Mouse (Mus musculus) T-helper 2 cell (primary cell): ENCODE results near the gene Chrna5.
"Not testable (repeated sequence)": the region's sequence is repeated elsewhere in the genome, so short reads cannot be mapped to it uniquely, and the experiment has no call there.

Source experiments
- in situ Hi-C: fragments of 300-600 bp; cut with MboI, MseI; formaldehyde crosslinking; loops from one replicate; pipeline ENCODE4 v1.15.1; 2025; ENCODE audit warnings: high pct_unique_total_duplicates

Gene Chrna5

GRCm38 (mm10) chr9:54980674-54981073, at the start of gene Chrna5:
Chrna5 (plus strand) TSS chr9:54980880.
- in situ Hi-C loops = no loop called here

DNA sequence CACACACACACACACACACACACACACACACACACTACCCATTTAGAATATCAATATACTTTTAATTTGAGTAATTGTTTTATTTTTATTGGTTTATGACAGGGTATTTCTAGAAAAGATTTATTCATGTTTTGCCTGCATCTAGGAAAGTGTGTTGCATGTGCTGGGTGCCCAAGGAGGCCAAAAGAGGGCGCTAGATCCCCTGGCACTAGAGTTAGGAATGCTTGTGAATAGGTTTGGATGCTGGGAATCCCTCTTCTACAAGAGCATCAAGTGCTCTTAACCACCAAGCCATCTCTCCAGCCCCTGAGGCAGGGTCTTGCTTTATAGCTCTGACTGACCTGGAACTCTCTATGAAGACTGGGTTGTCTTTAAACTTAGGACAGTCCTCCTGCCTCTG, 48.9 kb upstream of the Chrna5 start:
- in situ Hi-C loops = no loop called here

GRCm38 (mm10) chr9:54932379-54932778, 48.3 kb upstream of the Chrna5 start:
- in situ Hi-C loops = no loop called here

GRCm38 (mm10) chr9:54942071-54942470, 38.6 kb upstream of the Chrna5 start:
- in situ Hi-C loops = no loop called here

DNA sequence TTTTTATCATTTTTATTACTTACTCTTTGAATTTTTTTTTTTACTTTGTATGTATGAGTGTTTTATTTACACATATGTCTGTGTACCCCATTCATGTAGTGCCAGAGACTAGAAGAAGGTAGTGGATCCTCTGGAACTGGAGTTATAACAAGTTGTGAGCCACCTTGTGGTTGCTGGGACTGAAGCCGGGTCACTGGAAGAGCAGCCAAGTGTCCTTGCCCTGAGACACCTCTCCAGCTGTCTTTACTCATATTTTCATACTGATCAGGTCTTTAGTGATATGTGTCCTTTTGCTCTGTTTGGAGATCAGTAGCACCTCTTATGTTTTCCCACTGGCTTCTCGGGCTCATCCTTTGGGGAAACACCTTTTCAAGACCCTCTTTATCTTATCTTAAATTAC, 36.2 kb upstream of the Chrna5 start:
- in situ Hi-C loops = no loop called here

DNA sequence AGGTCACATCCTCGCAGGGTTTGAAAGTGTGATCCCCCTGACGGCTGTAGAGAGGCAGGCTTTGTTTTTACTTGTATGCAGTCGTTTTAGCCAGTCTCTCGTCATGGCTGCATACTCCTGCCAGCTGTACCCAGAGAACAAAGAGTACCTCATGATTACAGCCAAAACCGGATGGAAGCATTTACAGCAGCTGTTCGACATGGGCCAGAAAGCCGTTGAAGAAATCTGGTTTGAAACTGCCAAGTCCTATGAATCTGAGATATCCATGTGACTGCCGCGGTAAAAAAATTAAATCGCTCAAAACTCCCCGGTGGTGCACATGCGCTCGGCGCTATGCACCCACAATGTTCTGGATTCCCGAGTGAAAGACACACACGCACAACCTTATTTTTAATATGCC, 34.4 kb upstream of the Chrna5 start:
- in situ Hi-C loops = no loop called here

- in situ Hi-C loops = no loop called here
These were observed 31.2 kb upstream of the Chrna5 start for GRCm38 (mm10) chr9:54949465-54949864.

DNA sequence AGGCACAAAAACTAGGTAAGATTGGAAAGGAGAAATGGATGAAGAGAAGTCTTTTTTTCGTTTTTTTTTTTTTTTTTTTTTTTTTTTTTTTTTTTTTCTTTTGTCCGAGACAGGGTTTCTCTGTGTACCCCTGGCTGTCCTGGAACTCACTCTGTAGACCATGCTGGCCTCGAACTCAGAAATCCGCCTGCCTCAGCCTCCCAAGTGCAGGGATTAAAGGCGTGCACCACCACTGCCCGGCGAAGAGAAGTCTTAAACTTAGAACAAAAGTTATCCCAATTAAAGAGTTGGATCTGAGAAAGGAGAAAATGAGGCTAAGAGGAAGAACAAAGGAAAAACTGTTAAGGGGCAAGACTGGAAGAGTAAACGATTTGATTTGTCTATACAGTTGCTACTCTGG, 30.5 kb upstream of the Chrna5 start:
- in situ Hi-C loops = not testable (repeated sequence)

DNA sequence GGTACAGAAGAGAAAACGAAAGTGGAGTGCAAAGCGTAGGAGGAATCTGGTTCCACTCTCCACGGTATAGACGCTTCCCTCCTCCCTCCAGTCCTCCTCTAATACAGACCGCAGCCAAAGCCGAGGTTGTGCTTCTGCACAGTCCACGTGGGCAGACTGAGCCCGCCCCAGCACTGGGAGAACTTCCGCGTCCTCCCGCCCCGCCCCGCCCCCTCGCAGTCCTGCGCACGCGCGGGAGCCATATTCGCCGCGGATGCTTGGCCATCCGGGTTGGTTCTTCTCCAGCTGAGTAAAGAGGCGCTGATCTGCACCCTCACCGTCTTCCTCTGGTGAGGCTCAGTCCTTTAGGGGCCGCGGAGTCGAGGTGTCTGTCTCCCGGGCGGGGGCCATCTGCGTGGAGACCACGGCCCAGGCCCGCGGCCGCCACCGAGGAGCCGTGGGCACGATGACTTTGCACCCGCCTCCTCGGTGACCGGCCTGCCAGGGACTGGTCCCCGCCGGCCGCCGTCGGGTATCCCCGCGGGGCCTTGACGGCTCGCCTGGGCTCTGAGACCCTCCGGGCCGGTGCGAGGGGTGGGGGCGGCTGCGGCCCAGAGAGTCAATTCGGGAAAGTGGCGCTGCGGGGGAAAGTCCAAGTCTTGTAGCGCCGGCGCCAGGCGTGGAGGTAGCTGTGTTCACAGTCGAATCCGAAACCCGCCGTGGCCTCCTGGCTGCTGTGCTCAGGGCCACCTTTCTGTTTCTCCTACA, 29.9 kb upstream of the Chrna5 start, which contains the start of the genes Psma4 and AY074887:
Gene Psma4 (plus strand): TSS at position 216 of the 747 bp plus-strand sequence.
Gene AY074887 (minus strand): TSS at position 424 of the 747 bp plus-strand sequence.
- in situ Hi-C loops = no loop called here

DNA sequence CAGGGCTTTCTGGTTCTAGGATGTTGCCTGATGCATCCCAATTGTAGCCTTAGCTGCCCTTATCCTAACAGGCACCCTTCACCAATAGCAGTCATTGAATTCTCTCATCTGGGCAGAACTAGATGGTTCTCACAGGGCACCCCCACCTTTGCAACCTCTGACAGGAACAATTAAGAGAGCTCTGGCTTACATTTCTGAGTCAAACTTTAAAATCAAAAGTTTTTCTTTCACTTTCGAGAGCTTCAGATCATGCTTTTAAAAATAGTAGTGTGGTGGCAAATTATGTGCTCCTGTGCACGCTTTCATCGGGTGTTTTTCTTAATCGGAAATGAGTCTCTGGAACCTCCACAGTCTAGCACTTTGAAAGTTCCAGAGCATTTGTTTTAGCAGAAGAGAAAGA, 19.6 kb upstream of the Chrna5 start:
- in situ Hi-C loops = no loop called here

- in situ Hi-C loops = no loop called here
These were observed 17.0 kb upstream of the Chrna5 start for GRCm38 (mm10) chr9:54963669-54964068.

- in situ Hi-C loops = no loop called here
These were observed 10.6 kb upstream of the Chrna5 start for GRCm38 (mm10) chr9:54969972-54970637.

- in situ Hi-C loops = no loop called here
These were observed 861 bp downstream of the Chrna5 start for GRCm38 (mm10) chr9:54981291-54982191.

- in situ Hi-C loops = no loop called here
These were observed 1.7 kb downstream of the Chrna5 start for GRCm38 (mm10) chr9:54982401-54982800.

GRCm38 (mm10) chr9:54990362-54990761, 9.7 kb downstream of the Chrna5 start:
- in situ Hi-C loops = no loop called here

GRCm38 (mm10) chr9:54994381-54994780, 13.7 kb downstream of the Chrna5 start:
- in situ Hi-C loops = no loop called here

DNA sequence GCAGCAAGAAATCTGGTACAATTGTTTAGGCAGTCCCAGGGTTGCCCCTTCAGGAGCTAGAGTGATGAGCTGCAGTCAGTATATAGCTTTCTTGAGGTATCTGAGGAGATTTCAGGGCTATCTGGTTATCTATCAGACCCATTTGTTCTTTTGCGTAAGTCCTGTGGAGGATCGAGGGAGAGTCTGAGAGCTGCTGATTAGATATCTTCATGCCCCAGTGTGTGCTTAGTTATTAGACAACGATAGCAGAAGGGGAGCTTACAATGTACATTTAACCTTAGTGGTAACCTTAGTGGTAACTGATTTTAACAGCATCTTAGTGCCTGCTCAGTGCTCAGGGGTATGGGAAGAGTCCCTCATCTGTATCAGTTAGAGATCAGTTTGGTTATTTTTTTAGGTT, 15.0 kb downstream of the Chrna5 start:
- in situ Hi-C loops = no loop called here

- in situ Hi-C loops = no loop called here
These were observed 22.9 kb downstream of the Chrna5 start for GRCm38 (mm10) chr9:55003609-55004008.

GRCm38 (mm10) chr9:55009692-55010091, 29.0 kb downstream of the Chrna5 start:
- in situ Hi-C loops = no loop called here

DNA sequence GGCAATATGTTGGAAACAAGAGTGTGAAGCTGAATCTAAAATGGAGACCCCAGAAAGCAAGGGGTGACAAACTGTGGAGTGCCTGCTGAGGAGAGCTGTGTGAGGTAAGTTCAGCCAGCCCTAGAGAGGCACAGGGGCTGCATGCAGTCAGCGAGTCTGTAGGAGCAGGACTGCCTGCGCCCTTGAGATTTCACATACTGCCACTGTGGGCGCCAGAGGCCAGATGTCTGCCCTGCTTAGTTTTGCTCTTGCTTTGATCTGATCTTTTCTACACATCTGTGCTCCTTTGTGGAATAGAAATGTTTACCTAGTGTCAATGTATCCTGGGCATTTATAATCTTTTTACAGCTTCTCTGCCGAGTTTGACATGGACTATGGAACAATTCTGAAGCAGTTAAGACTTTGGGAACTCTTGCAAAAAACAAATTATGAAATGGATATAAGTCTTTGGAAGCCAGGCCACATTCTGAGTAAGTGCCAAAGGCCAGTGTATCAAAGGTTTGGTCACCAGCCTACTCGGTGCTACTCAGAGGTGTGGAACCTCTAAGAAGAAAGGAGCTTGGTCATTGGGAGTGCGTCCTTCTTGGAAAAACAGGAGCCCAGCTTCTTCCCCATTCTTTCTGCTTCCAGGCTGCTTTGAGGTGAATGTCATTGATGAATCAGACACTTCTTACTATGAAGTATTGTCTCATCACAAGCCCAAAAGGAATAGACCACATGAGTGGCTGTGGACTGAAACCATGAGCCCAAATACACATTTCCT, 30.1 kb downstream of the Chrna5 start:
- in situ Hi-C loops = no loop called here

DNA sequence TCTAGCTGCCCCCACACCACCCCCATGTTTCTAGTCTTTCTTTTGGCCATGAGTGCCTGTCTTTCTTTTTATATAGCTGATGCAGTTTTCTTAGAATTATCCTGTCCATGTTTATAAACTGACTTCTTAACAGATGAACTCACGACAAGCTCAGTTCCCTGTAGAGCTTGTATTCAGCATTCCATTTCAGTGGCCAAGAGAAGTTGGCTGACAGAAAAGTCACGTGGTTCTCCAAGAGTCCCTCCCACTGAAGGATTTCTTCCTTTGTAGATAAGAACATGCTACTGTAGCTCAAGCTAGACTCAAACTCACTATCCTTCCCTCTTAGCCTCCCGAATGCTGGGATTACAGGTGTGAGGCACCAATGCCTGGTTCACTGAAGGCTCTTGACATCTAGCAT, 36.2 kb downstream of the Chrna5 start:
- in situ Hi-C loops = no loop called here
